Mouse (Mus musculus): ENCODE results near the gene Usb1.

DNA sequence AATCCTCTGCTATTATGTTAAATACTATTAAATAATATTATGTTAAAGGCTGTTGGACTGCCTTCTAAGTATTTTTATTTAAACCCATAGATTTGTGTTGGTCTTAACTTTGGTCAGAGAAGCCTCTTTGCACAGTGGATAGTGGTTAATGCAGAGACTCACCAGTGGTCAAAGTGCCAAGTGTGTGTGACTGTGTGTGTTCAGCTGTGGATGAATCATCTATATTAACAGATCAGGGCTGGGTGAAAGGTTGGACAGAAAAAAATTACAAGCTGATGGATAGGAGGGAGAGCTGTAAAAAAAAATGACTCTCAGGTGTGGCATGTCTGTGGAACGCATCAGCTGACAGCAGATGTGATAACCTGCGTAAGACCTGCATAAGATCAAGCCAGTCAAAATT is 31.8 kb downstream of the Usb1 start:
- TF ChIP-seq CTCF (IDR thresholded peaks at IDR 0.05; ENCODE audit: borderline replicate concordance, insufficient read depth, low read length) (no peak), POLR2A (IDR thresholded peaks at IDR 0.05; ENCODE audit: low read depth, low read length) (no peak)

All from embryonic fibroblast, embryonic 13.5 days (primary cell).